Mouse (Mus musculus) C2C12 (cell line): ENCODE results near the gene Rsph1.

ENCODE experiments used
- CEBPB ChIP-seq: IDR thresholded peaks from one replicate; pipeline ENCODE4 v1.6.1; 2011; ENCODE audit warnings: low read depth, mild to moderate bottlenecking, control low read depth, moderate library complexity
- CTCF ChIP-seq: IDR thresholded peaks from one replicate; pipeline ENCODE4 v1.5.1; 2011; ENCODE audit not compliant: control insufficient read depth, insufficient read depth, insufficient read length
- FOSL1 ChIP-seq: IDR thresholded peaks from one replicate; pipeline ENCODE4 v1.8.0; 2011; ENCODE audit warnings: mild to moderate bottlenecking, low read length; ENCODE audit not compliant: poor library complexity, insufficient read depth, severe bottlenecking
- MAX ChIP-seq: IDR thresholded peaks from one replicate; pipeline ENCODE4 v1.6.1; 2011; ENCODE audit warnings: mild to moderate bottlenecking, control low read depth
- MYOD1 ChIP-seq: IDR thresholded peaks from one replicate; pipeline ENCODE4 v1.6.1; 2011; ENCODE audit warnings: low read depth; ENCODE audit not compliant: control insufficient read depth, insufficient read length
- MYOG ChIP-seq: IDR thresholded peaks from one replicate; pipeline ENCODE4 v1.6.1; 2011; ENCODE audit not compliant: control insufficient read depth, insufficient read length; ENCODE audit errors: extremely low read depth
- USF1 ChIP-seq: IDR thresholded peaks from one replicate; pipeline ENCODE4 v1.6.1; 2011; ENCODE audit warnings: low read depth, mild to moderate bottlenecking, control low read depth, moderate library complexity

DNA sequence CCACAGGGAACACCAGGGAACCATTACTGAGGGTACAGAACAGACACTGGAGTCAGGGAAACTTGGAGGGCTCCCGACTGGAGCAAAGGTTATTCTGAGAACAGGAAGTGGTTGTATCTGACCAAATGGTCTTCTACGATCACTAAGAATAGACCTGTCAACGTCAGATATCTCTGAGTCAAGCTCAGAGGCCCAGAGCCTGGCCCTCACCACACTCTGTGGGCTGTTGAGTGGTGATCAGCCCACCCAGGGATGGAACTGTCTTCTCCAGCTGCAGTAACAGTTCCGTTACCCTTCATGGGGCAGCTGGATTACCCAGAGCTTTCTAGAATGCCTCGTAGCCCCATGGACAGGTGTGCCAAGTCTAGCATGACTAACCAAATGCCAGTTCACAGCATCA, 31.9 kb downstream of the Rsph1 start:
- TF ChIP-seq CTCF (no peak), USF1 (no peak), MYOD1 (no peak), MYOG (no peak), CEBPB (no peak), FOSL1 (no peak), MAX (no peak)
